Mouse (Mus musculus): ENCODE results near the gene Pbld2. TPM values are rescaled to one million over a fixed set of nuclear protein-coding genes. Genes with fewer than 3 reads are reported as not detected.

Gene Pbld2
- polyA plus RNA-seq, 1 experiment from 2014 or later = 1.6 TPM

DNA sequence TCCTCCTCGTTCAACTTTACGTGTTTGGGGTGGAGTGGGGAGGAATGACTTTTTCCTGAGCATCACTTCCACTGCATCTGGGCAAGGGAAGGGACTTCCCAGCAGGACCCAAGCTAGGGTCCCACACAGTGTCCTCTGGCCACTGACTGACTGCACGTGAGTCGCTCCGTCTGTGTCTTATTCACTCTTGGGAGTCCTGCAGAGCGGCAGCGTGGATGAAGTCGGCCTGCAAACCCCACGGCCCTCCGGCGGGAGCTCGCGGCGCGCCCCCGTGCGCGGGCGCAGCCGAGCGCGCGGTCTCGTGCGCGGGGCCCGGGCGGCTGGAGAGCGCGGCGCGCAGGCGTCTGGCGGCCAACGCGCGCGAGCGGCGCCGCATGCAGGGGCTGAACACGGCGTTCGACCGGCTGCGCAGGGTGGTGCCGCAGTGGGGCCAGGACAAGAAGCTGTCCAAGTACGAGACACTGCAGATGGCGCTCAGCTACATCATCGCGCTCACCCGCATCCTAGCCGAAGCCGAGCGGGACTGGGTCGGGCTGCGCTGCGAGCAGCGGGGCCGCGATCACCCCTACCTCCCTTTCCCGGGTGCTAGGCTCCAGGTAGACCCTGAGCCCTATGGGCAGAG is 75.9 kb downstream of the Pbld2 start:
- 0 out of 2 replicates have a peak, but pooled peaks cover 2% of the 10 kb centered on the region for H3K4me1 ChIP-seq (replicated peaks)
- DNase-seq = no peak
- ATAC-seq (ENCODE audit: low read depth) = no peak
- H3K4me2 ChIP-seq = peak overlapping the region; percentile 67
- 0 out of 2 replicates have a peak overlapping the region, but pooled peaks have one; percentile 18 for H3K9ac ChIP-seq
- H3K4me3 ChIP-seq (replicated peaks) = peak overlapping the region; percentile 55
- no peak overlapping the region for H3K27ac ChIP-seq
- 1% methylated on average over 62 of the region's 62 CpGs for WGBS (ENCODE audit: insufficient replicate concordance)
- peaks cover 51% of the 10 kb centered on the region for H3K27me3 ChIP-seq
- H3K36me3 ChIP-seq = no peaks in the 10 kb centered on the region
- H3K9me3 ChIP-seq (replicated peaks) = no peaks in the 10 kb centered on the region

DNA sequence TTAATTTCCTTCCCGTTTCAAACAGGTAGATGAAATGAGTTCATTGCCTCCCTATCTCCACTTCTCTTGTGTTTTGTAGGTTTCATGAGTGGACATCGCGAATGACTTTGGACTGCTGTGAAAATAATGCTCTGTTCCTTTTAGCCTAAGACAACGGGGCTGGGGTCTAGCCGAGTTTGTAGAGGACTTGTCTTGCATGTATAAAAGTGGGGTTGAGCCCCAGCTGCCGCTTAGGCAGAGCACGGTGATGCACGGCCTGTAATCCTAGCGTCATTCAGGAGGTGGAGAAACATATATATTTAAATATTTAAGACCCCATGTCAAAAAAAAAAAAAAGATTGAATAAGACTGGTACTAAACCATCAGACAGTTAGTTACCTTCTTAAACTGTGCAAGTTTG is 76.5 kb downstream of the Pbld2 start:
- 22% methylated on average over 9 of the region's 9 CpGs for WGBS (ENCODE audit: insufficient replicate concordance)
- H3K4me1 ChIP-seq (replicated peaks) = 0 out of 2 replicates have a peak, but pooled peaks cover 2% of the 10 kb centered on the region
- no peaks in the 10 kb centered on the region for H3K36me3 ChIP-seq
- H3K9me3 ChIP-seq (replicated peaks) = no peaks in the 10 kb centered on the region
- DNase-seq (no peak), ATAC-seq (ENCODE audit: low read depth) (no peak)
- peak overlapping the region; percentile 55 for H3K4me3 ChIP-seq (replicated peaks)
- H3K4me2 ChIP-seq = peak overlapping the region; percentile 67
- 0 out of 2 replicates have a peak overlapping the region, but pooled peaks have one; percentile 18 for H3K9ac ChIP-seq
- H3K27me3 ChIP-seq = peaks cover 48% of the 10 kb centered on the region
- no peak overlapping the region for H3K27ac ChIP-seq

Other genes with a start within 250 kb of the Pbld2 start
- 56.2 and 68.4 TPM in 2 replicates for gene Ccar1, start 232.0 kb upstream of the Pbld2 start, polyA plus RNA-seq (2015; fragmentation: Nextera tagmentation; extraction: Ambion mirVana)
- gene Tet1, start 115.3 kb upstream of the Pbld2 start, polyA plus RNA-seq (2015; fragmentation: Nextera tagmentation; extraction: Ambion mirVana) = 1.5 and 2.4 TPM in 2 replicates
- 9.4 and 11.4 TPM in 2 replicates for gene Slc25a16, start 103.7 kb upstream of the Pbld2 start, polyA plus RNA-seq (2015; fragmentation: Nextera tagmentation; extraction: Ambion mirVana)
- 29.4 and 37.1 TPM in 2 replicates for gene Dna2, start 77.3 kb upstream of the Pbld2 start, polyA plus RNA-seq (2015; fragmentation: Nextera tagmentation; extraction: Ambion mirVana)
- gene Rufy2, start 44.1 kb upstream of the Pbld2 start, polyA plus RNA-seq (2015; fragmentation: Nextera tagmentation; extraction: Ambion mirVana) = 2.7 and 3.0 TPM in 2 replicates
- gene Hnrnph3, start 98 bp upstream of the Pbld2 start, polyA plus RNA-seq (2015; fragmentation: Nextera tagmentation; extraction: Ambion mirVana) = 25.5 and 29.9 TPM in 2 replicates
- gene Pbld1, start 35.8 kb downstream of the Pbld2 start, polyA plus RNA-seq (2015; fragmentation: Nextera tagmentation; extraction: Ambion mirVana) = 3.0 and 3.1 TPM in 2 replicates
- gene Atoh7, start 75.3 kb downstream of the Pbld2 start, polyA plus RNA-seq (2015; fragmentation: Nextera tagmentation; extraction: Ambion mirVana) = not detected in 2 replicates
- gene Mypn, start 179.6 kb downstream of the Pbld2 start, polyA plus RNA-seq (2015; fragmentation: Nextera tagmentation; extraction: Ambion mirVana) = 0.06 and 0.07 TPM in 2 replicates
- 23.9 and 30.0 TPM in 2 replicates for gene Herc4, start 219.5 kb downstream of the Pbld2 start, polyA plus RNA-seq (2015; fragmentation: Nextera tagmentation; extraction: Ambion mirVana)